Mouse (Mus musculus): ENCODE measurements around the gene Tmem151a.

- TF ChIP-seq CTCF (IDR thresholded peaks at IDR 0.05; ENCODE audit: low read depth, low read length) (no peak), POLR2A (IDR thresholded peaks at IDR 0.05; ENCODE audit: extremely low read depth, insufficient read depth, low read length) (no peak)
These were observed 8.3 kb upstream of the Tmem151a start for GRCm38 (mm10) chr19:5093481-5094242.
